Mouse (Mus musculus): ENCODE data around the gene Hnrnpu. TPM values are rescaled to one million over a fixed set of nuclear protein-coding genes. Genes with fewer than 3 reads are reported as not detected.
"Not testable (repeated sequence)": the region's sequence is repeated elsewhere in the genome, so short reads cannot be mapped to it uniquely, and the experiment has no call there.

Hnrnpu gene
- polyA plus RNA-seq, 1 experiment from 2014 or later = 116 TPM

DNA sequence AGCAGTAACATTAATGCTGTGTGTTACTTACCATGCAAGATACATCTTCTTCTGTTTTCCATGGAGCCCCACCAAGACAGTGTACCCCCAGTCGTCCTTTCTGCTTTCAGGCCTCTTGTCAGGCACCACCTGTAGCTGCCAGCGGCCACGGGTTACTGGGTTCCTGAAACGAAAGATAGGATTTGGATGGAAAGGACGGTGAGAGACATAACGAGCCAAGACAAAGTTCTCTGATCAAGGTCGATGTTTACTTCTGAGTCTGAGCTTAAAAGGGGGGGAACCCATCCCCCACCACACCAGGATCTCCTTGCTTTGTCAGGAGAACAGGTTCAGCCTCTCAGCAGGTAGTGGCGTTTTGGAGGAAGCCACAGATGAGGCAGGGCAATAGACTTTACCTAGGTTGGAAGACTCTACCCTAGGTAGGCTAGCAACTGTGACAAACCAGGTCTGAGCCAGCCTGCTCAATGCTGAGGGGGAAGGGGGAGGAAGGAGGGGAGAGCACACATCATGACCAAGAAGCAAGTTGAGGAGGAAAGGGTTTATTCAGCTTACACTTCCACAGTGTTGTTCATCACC lies 49.9 kb downstream of the Hnrnpu start:
- no peak overlapping the region for H3K4me3 ChIP-seq (ENCODE audit: low read depth, low read length)
- no peaks in the 10 kb centered on the region for H3K36me3 ChIP-seq (ENCODE audit: insufficient read depth, low read length)
- no peaks in the 10 kb centered on the region for H3K9me3 ChIP-seq (ENCODE audit: low read length)
- no peaks in the 10 kb centered on the region for H3K27me3 ChIP-seq (replicated peaks; ENCODE audit: insufficient read depth, low read length)
- WGBS = 41% methylated on average over 8 of the region's 8 CpGs
- no peak overlapping the region for H3K9ac ChIP-seq (replicated peaks; ENCODE audit: low read depth)
- ATAC-seq (no peak), DNase-seq (ENCODE audit: low spot score) (no peak)
- H3K4me1 ChIP-seq (ENCODE audit: insufficient read depth, low read depth, low read length) = no peaks in the 10 kb centered on the region
- H3K27ac ChIP-seq (ENCODE audit: low read length) = no peak overlapping the region
- no peak overlapping the region for H3K4me2 ChIP-seq (replicated peaks; ENCODE audit: low read depth, low read length)
- TF ChIP-seq EP300 (IDR thresholded peaks at IDR 0.05) (no peak), CTCF (IDR thresholded peaks at IDR 0.05) (no peak)

- ATAC-seq = no peak
- no peak overlapping the region for H3K4me2 ChIP-seq (replicated peaks; ENCODE audit: low read depth, low read length)
- no peak overlapping the region for H3K4me3 ChIP-seq (ENCODE audit: low read depth, low read length)
- H3K4me1 ChIP-seq (ENCODE audit: insufficient read depth, low read depth, low read length) = no peaks in the 10 kb centered on the region
- no peaks in the 10 kb centered on the region for H3K36me3 ChIP-seq (ENCODE audit: insufficient read depth, low read length)
- no peak for TF ChIP-seq CTCF (IDR thresholded peaks at IDR 0.05)
- TF ChIP-seq EP300 (IDR thresholded peaks at IDR 0.05) = no peak
- DNase-seq (ENCODE audit: low spot score) = no peak
- no peaks in the 10 kb centered on the region for H3K9me3 ChIP-seq (ENCODE audit: low read length)
- 61% methylated on average over 2 of the region's 2 CpGs for WGBS
- H3K9ac ChIP-seq (replicated peaks; ENCODE audit: low read depth) = no peak overlapping the region
- no peaks in the 10 kb centered on the region for H3K27me3 ChIP-seq (replicated peaks; ENCODE audit: insufficient read depth, low read length)
- H3K27ac ChIP-seq (ENCODE audit: low read length) = no peak overlapping the region
These were observed 53.5 kb downstream of the Hnrnpu start for GRCm38 (mm10) chr1:178283946-178284720.

GRCm38 (mm10) chr1:178283314-178283713 lies 54.3 kb downstream of the Hnrnpu start:
- H3K9ac ChIP-seq (replicated peaks; ENCODE audit: low read depth); ATAC-seq; H3K4me3 ChIP-seq (ENCODE audit: low read depth, low read length); H3K9me3 ChIP-seq (ENCODE audit: low read length); H3K4me1 ChIP-seq (ENCODE audit: insufficient read depth, low read depth, low read length); H3K27ac ChIP-seq (ENCODE audit: low read length); DNase-seq (ENCODE audit: low spot score); H3K36me3 ChIP-seq (ENCODE audit: insufficient read depth, low read length); H3K27me3 ChIP-seq (replicated peaks; ENCODE audit: insufficient read depth, low read length); H3K4me2 ChIP-seq (replicated peaks; ENCODE audit: low read depth, low read length): not testable (repeated sequence)
- 91% methylated on average over 3 of the region's 3 CpGs for WGBS

DNA sequence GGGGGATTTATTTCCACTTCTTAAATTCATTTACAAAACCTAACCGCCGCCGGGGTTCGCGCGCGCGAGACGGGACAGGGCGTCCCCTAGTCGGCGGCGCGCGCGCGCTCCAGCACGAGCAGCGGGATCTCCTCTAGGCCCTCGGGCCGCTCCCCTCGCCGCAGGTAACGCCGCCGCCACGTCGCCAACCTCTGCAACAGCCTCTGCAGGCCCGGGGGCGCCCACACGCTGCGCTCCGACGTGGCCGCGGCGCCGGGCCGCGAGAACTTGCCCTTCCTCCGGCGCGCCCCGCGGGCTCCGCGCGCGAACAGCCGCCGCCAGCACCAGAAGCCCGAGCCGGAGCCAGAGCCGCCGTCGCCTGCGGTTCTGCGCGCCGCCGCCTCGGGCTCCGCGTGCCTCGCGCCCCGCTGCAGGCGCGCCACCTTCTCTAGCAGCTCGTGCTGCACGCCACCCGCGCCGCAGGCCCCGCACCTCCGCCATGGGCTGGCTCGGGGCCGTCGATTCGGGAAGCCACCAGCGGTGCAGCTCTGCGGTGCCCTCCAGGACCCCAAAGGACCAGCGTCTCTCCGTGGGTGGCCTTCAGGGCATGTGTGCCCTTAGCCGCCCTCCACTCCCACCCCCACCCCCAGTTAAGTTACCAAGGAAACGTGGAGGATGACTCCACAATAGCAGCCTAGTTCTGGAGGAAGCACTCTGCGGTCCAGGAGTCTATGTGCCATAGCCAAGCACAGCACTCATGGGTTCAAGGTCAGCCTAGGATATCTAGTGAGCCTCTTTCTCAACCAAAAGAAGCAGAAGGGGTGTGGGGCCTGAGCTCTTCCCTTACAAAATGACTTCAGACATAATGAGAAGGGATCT lies 61.3 kb downstream of the Hnrnpu start:
- Histone ChIP-seq H3K36me3 (ENCODE audit: insufficient read depth, low read length) (no peaks in the 10 kb centered on the region), H3K4me2 (replicated peaks; ENCODE audit: low read depth, low read length) (peak overlapping the region; percentile 93), H3K9me3 (ENCODE audit: low read length) (no peaks in the 10 kb centered on the region), H3K27me3 (replicated peaks; ENCODE audit: insufficient read depth, low read length) (no peaks in the 10 kb centered on the region), H3K9ac (replicated peaks; ENCODE audit: low read depth) (0 out of 2 replicates have a peak overlapping the region, but pooled peaks have one; percentile 34), H3K4me3 (ENCODE audit: low read depth, low read length) (peak overlapping the region; percentile 67), H3K4me1 (ENCODE audit: insufficient read depth, low read depth, low read length) (no peaks in the 10 kb centered on the region), H3K27ac (ENCODE audit: low read length) (no peak overlapping the region)
- DNase-seq (ENCODE audit: low spot score) (peak; percentile 79), ATAC-seq (peak; percentile 86)
- TF ChIP-seq CTCF (IDR thresholded peaks at IDR 0.05) = no peak
- TF ChIP-seq EP300 (IDR thresholded peaks at IDR 0.05) = no peak
- WGBS = under 1% methylated on average over 54 of the region's 87 CpGs

- Histone ChIP-seq H3K4me1 (ENCODE audit: insufficient read depth, low read depth, low read length) (no peaks in the 10 kb centered on the region), H3K9me3 (ENCODE audit: low read length) (no peaks in the 10 kb centered on the region), H3K9ac (replicated peaks; ENCODE audit: low read depth) (0 out of 2 replicates have a peak overlapping the region, but pooled peaks have one; percentile 34), H3K4me2 (replicated peaks; ENCODE audit: low read depth, low read length) (peak overlapping the region; percentile 93), H3K36me3 (ENCODE audit: insufficient read depth, low read length) (no peaks in the 10 kb centered on the region), H3K27ac (ENCODE audit: low read length) (no peak overlapping the region), H3K4me3 (ENCODE audit: low read depth, low read length) (peak overlapping the region; percentile 67), H3K27me3 (replicated peaks; ENCODE audit: insufficient read depth, low read length) (no peaks in the 10 kb centered on the region)
- DNase-seq (ENCODE audit: low spot score) = no peak
- no peak for TF ChIP-seq CTCF (IDR thresholded peaks at IDR 0.05)
- TF ChIP-seq EP300 (IDR thresholded peaks at IDR 0.05) = no peak
- 7% methylated on average over 11 of the region's 11 CpGs for WGBS
- peak; percentile 10; the same call in 1 of the 2 replicates for ATAC-seq
These were observed 61.9 kb downstream of the Hnrnpu start for GRCm38 (mm10) chr1:178275738-178276053.

DNA sequence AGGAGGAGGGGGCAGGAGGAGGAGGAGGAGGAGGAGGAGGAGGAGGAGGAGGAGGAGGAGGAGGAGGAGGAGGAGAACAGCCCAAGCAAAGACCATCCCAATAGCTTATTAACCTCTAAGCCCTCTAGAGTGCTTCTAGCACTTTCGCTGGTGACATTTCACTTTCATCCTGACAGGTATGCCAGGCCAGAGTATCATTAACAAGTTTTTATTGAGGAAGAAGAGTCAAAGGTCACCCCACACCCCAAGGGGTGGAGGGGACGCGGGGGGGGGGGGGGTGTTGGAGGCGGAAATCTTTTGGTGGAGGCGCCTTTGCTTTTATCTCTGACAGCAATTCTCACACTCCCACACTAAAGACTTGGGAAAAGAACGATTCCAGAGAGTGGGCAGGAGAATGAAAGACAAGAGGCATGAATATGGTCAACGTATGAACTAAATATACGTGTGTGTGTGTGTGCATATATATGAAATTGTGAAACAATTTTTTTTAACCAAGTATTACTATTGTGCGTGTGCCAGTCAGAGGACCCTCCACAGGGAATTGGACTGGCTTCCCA lies 62.3 kb downstream of the Hnrnpu start:
- Histone ChIP-seq H3K9me3 (ENCODE audit: low read length) (no peaks in the 10 kb centered on the region), H3K4me2 (replicated peaks; ENCODE audit: low read depth, low read length) (peak overlapping the region; percentile 93), H3K27me3 (replicated peaks; ENCODE audit: insufficient read depth, low read length) (no peaks in the 10 kb centered on the region), H3K27ac (ENCODE audit: low read length) (no peak overlapping the region), H3K36me3 (ENCODE audit: insufficient read depth, low read length) (no peaks in the 10 kb centered on the region), H3K9ac (replicated peaks; ENCODE audit: low read depth) (no peak overlapping the region), H3K4me3 (ENCODE audit: low read depth, low read length) (no peak overlapping the region; the same call in 1 of the 2 replicates), H3K4me1 (ENCODE audit: insufficient read depth, low read depth, low read length) (no peaks in the 10 kb centered on the region)
- ATAC-seq (no peak), DNase-seq (ENCODE audit: low spot score) (peak; percentile 6)
- WGBS = 25% methylated on average over 9 of the region's 9 CpGs
- TF ChIP-seq CTCF (IDR thresholded peaks at IDR 0.05) = no peak
- no peak for TF ChIP-seq EP300 (IDR thresholded peaks at IDR 0.05)

Small RNA genes lying within 50 kb of the gene (microRNA-seq; reads per million reads assigned to microRNA genes)
- gene Gm27458 = not detected

Other genes with a start within 250 kb of the Hnrnpu start
- 20.0 and 26.2 TPM in 2 replicates for gene Desi2, start 150.4 kb downstream of the Hnrnpu start, polyA plus RNA-seq (2015; fragmentation: Nextera tagmentation; extraction: Ambion mirVana)
- gene Cox20, start 18.7 kb downstream of the Hnrnpu start, polyA plus RNA-seq (2015; fragmentation: Nextera tagmentation; extraction: Ambion mirVana) = 87.1 and 94.8 TPM in 2 replicates
- 5.3 and 6.3 TPM in 2 replicates for gene Efcab2, start 68.3 kb upstream of the Hnrnpu start, polyA plus RNA-seq (2015; fragmentation: Nextera tagmentation; extraction: Ambion mirVana)
- 0.44 and 0.57 TPM in 2 replicates for gene Kif26b, start 191.3 kb upstream of the Hnrnpu start, polyA plus RNA-seq (2015; fragmentation: Nextera tagmentation; extraction: Ambion mirVana)